In the genomic region with DNA sequence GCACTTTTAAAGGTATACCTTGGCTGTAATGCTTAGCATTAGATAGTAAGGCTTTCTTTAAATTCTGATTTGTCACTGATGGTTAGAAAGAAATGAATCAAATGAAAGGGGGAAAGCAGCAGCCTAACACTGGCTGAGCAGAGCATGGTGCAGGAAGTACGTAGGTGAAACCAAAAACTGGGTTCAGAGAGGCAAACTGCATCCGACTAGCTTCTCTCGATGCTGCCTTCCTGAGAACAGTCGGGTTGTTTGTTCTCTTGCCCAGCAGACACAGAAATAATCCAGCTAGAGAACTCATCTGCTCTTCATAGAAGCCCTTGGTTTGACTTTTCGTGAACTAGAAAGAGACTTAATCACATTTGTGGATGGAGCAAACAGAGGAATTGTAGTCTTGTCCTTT, we compare ENCODE assay signal across 22 mouse cellular contexts. TPM values are rescaled to one million over a fixed set of nuclear protein-coding genes. Genes with fewer than 3 reads are reported as not detected.
DNase-seq lines count a peak whose midpoint lies in the region; ATAC-seq and TF ChIP-seq lines count a peak whose summit lies in the region.
"Had no signal": no experiment of that assay in that cellular context is flagged by ENCODE, and none has a peak within 500 bp of the region (broad histone marks: within the 10 kb centered on the region; RNA-seq: fewer than 3 reads in every experiment).

No protein-coding gene starts in this region.

- peaks cover 10% of the 10 kb centered on the region; the same call in 1 of the 2 replicates for H3K4me1 ChIP-seq in spleen, adult 2 months (ENCODE audit: control insufficient read depth, insufficient read depth, insufficient read length)
- H3K4me1 ChIP-seq in thymus, adult 2 months (replicated peaks; ENCODE audit: control insufficient read depth, insufficient read depth, low read length), result peaks cover 5% of the 10 kb centered on the region
- H3K4me1 ChIP-seq in hindbrain, embryonic 10.5 days (replicated peaks), result peaks cover 4% of the 10 kb centered on the region; the same call in 1 of the 2 replicates
- no peaks in the 10 kb centered on the region; the same call in 1 of the 2 replicates for H3K4me1 ChIP-seq in midbrain, embryonic 11.5 days (ENCODE audit: control insufficient read depth, insufficient read depth, low read length)
- H3K4me1 ChIP-seq: forebrain, embryonic 10.5 days; heart, embryonic 10.5 days; limb, embryonic 12.5 days; liver, embryonic 12.5 days had no signal

- H3K27ac ChIP-seq in spleen, adult 2 months (ENCODE audit: insufficient read depth, low read length), result peak overlapping the region; percentile 59; the same call in 1 of the 2 replicates
- H3K27ac ChIP-seq in thymus, adult 2 months (ENCODE audit: control insufficient read depth, insufficient read depth, low read length), result no peak overlapping the region
- H3K27ac ChIP-seq in hindbrain, embryonic 10.5 days, result no peak overlapping the region
- no peak overlapping the region for H3K27ac ChIP-seq in midbrain, embryonic 11.5 days (ENCODE audit: low read depth, low read length)
- H3K27ac ChIP-seq: forebrain, embryonic 10.5 days; gastrocnemius, adult 2 months; hindbrain, postnatal 0 days; limb, embryonic 12.5 days; liver, embryonic 12.5 days had no signal

- H3K9me3 ChIP-seq in hindbrain, embryonic 10.5 days, result no peaks in the 10 kb centered on the region
- no peaks in the 10 kb centered on the region for H3K9me3 ChIP-seq in midbrain, embryonic 11.5 days (ENCODE audit: control insufficient read depth, low read length)
- H3K9me3 ChIP-seq: forebrain, embryonic 10.5 days; G1E; heart, embryonic 10.5 days; limb, embryonic 12.5 days; liver, embryonic 12.5 days had no signal

- no peaks in the 10 kb centered on the region for H3K36me3 ChIP-seq in spleen, adult 2 months (ENCODE audit: control insufficient read depth, insufficient read depth, low read length)
- H3K36me3 ChIP-seq in thymus, adult 2 months (ENCODE audit: control insufficient read depth, insufficient read depth, low read length), result no peaks in the 10 kb centered on the region
- H3K36me3 ChIP-seq in hindbrain, embryonic 10.5 days, result no peaks in the 10 kb centered on the region
- no peaks in the 10 kb centered on the region for H3K36me3 ChIP-seq in midbrain, embryonic 11.5 days (ENCODE audit: control insufficient read depth, insufficient read depth, low read length)
- H3K36me3 ChIP-seq: forebrain, embryonic 10.5 days; G1E; heart, embryonic 10.5 days; limb, embryonic 12.5 days; liver, embryonic 12.5 days had no signal

- H3K27me3 ChIP-seq in spleen, adult 2 months (ENCODE audit: control insufficient read depth, insufficient read depth, low read length), result no peaks in the 10 kb centered on the region
- H3K27me3 ChIP-seq in thymus, adult 2 months (ENCODE audit: control insufficient read depth, insufficient read depth, low read length), result no peaks in the 10 kb centered on the region
- peaks cover 77% of the 10 kb centered on the region for H3K27me3 ChIP-seq in hindbrain, embryonic 10.5 days (ENCODE audit: insufficient read depth, poor library complexity, severe bottlenecking)
- H3K27me3 ChIP-seq in midbrain, embryonic 11.5 days (ENCODE audit: control insufficient read depth, insufficient read depth, low read length), result peaks cover 13% of the 10 kb centered on the region

- TF ChIP-seq POLR2A in spleen, adult 2 months (IDR thresholded peaks at IDR 0.05; ENCODE audit: low read depth, low read length), result peak; percentile 15; the same call in 1 of the 2 replicates
- TF ChIP-seq POLR2A in thymus, adult 2 months (IDR thresholded peaks at IDR 0.05; ENCODE audit: control insufficient read depth, extremely low read depth, insufficient read depth, low read length, poor library complexity), result no peak

- no peak for TF ChIP-seq CTCF in spleen, adult 2 months (IDR thresholded peaks at IDR 0.05; ENCODE audit: extremely low read depth, insufficient read depth, insufficient read length, insufficient replicate concordance)
- no peak for TF ChIP-seq CTCF in thymus, adult 2 months (IDR thresholded peaks at IDR 0.05; ENCODE audit: borderline replicate concordance, control insufficient read depth, extremely low read depth, insufficient read depth, low read length, poor library complexity)

- 57% methylated on average over 5 of the region's 5 CpGs for WGBS in spleen, adult 2 months
- 22% methylated on average over 5 of the region's 5 CpGs for WGBS in thymus, adult 2 months
- WGBS in hindbrain, embryonic 10.5 days, result 79% methylated on average over 5 of the region's 5 CpGs
- 80% methylated on average over 5 of the region's 5 CpGs for WGBS in midbrain, embryonic 11.5 days

- no peak overlapping the region for H3K4me2 ChIP-seq in midbrain, embryonic 11.5 days
- H3K4me2 ChIP-seq: limb, embryonic 12.5 days; liver, embryonic 12.5 days had no signal

- H3K9ac ChIP-seq in midbrain, embryonic 11.5 days (ENCODE audit: low read length), result no peak overlapping the region
- H3K9ac ChIP-seq: limb, embryonic 12.5 days; liver, embryonic 12.5 days had no signal

- no peak overlapping the region for H3K4me3 ChIP-seq in spleen, adult 2 months (ENCODE audit: extremely low read depth, insufficient read depth, insufficient read length)
- H3K4me3 ChIP-seq in thymus, adult 2 months (ENCODE audit: control insufficient read depth, insufficient read depth, low read length), result no peak overlapping the region
- H3K4me3 ChIP-seq in hindbrain, embryonic 10.5 days, result no peak overlapping the region
- H3K4me3 ChIP-seq in midbrain, embryonic 11.5 days (ENCODE audit: low read depth, low read length), result no peak overlapping the region
- H3K4me3 ChIP-seq: forebrain, embryonic 10.5 days; gastrocnemius, adult 2 months; heart, embryonic 10.5 days; limb, embryonic 12.5 days; liver, embryonic 12.5 days had no signal

- peak; percentile 78 for ATAC-seq in activated CD4-positive, CD25-positive, alpha-beta regulatory T cell, adult 4 months
- no peak for ATAC-seq in midbrain, embryonic 11.5 days (ENCODE audit: low FRiP score)
- ATAC-seq: hindbrain, postnatal 0 days; liver, embryonic 12.5 days; midbrain, embryonic 16.5 days had no signal

- peak in 1 of 2 experiments; percentile 32 for DNase-seq in spleen, adult 2 months (ENCODE audit: low read depth in 1 of 2, low spot score in 2 of 2)
- DNase-seq in spleen, postnatal 10 days (ENCODE audit: low spot score in 2 of 2), result no peak
- DNase-seq in thymus, adult 2 months, result peak; percentile 28
- DNase-seq in hindbrain, embryonic 10.5 days (ENCODE audit: low spot score), result no peak
- no peak for DNase-seq in midbrain, embryonic 11.5 days (ENCODE audit: low spot score, missing footprints)
- no peak for DNase-seq in lung, postnatal 14 days
- DNase-seq: cerebellum, adult 18-20 months; cerebellum, postnatal 25 days; gastrocnemius, adult 2 months; kidney, adult 18-20 months; kidney, postnatal 14 days; layer of hippocampus, adult 9-11 months; lung, adult 2 months; lung, postnatal 36 days had no signal

RNA-seq across cellular contexts. Expression of a gene that starts 26.7 kb away (rescaled TPM):
- polyA plus RNA-seq in spleen, adult 2 months (2012; rRNA removed), result 327 and 363 TPM in 2 replicates
- over 10,000 TPM; 15,449 to 15,725 TPM for polyA plus RNA-seq in activated CD4-positive, CD25-positive, alpha-beta regulatory T cell, adult 4 months (2017; shearing (Covaris generic))
- polyA plus RNA-seq in thymus, adult 2 months (2012; rRNA removed), result 442 and 583 TPM in 2 replicates
- polyA plus RNA-seq in hindbrain, embryonic 10.5 days (2016; fragmentation: Nextera tagmentation; extraction: Ambion mirVana), result 4,143 and 5,498 TPM in 2 replicates
- polyA plus RNA-seq in midbrain, embryonic 11.5 days (2014; fragmentation: Nextera tagmentation; extraction: Ambion mirVana), result 5,801 and 6,146 TPM in 2 replicates
- polyA plus RNA-seq: G1E had no signal
